9 mouse cellular contexts compared by ENCODE assay signal in the genomic region with DNA sequence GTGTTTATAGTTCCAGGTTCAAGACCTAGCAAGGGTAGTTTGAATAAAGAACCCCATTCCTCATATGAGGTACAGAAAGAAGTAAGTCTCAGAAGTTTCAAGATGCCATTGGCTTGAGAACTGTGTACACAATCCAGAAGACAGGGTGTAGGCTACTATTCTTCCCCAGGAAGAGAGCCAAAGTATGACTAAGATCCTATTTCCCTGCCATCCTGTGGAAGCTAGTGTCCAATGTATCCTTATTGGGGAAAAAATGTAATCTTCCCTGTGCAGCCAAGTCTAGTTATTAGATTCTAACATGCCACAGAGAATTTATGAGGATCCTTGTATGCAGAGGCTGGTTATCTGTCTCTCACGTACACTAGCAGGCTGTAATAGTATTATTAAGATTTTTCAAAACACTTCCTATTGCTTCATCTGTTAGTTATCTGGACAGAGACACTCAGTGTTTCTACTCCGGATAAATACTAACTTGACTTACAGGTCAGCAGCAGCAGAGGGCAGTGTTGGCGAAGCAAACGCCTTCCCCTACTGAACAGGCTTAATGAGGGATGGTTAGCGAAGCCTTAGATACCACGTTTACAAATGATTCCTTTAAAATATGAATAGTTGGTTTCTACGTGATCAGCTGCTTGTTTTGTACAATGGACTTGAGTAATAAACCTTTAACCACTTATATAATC.
DNase-seq lines count a peak whose midpoint lies in the region; ATAC-seq and TF ChIP-seq lines count a peak whose summit lies in the region.
"Had no signal": no experiment of that assay in that cellular context is flagged by ENCODE, and none has a peak within 500 bp of the region (broad histone marks: within the 10 kb centered on the region; RNA-seq: fewer than 3 reads in every experiment).

No protein-coding gene starts in this region.

- H3K4me1 ChIP-seq in bone marrow, adult 2 months (ENCODE audit: control insufficient read depth, insufficient read depth, low read length), result no peaks in the 10 kb centered on the region
- no peaks in the 10 kb centered on the region for H3K4me1 ChIP-seq in lung, embryonic 16.5 days (replicated peaks; ENCODE audit: control insufficient read depth, insufficient read depth, low read length)

- TF ChIP-seq CTCF in bone marrow, adult 2 months (IDR thresholded peaks at IDR 0.05; ENCODE audit: control insufficient read depth, insufficient read depth, low read length), result peak; percentile 58

- WGBS in bone marrow, adult 2 months, result 3% methylated on average over 7 of the region's 7 CpGs
- WGBS in lung, embryonic 16.5 days, result 5% methylated on average over 7 of the region's 7 CpGs

- H3K36me3 ChIP-seq in lung, embryonic 16.5 days (ENCODE audit: control insufficient read depth, insufficient read depth, low read length), result no peaks in the 10 kb centered on the region

- no peak for TF ChIP-seq POLR2A in bone marrow, adult 2 months (IDR thresholded peaks at IDR 0.05; ENCODE audit: borderline replicate concordance, control insufficient read depth, low read depth, low read length)

- ATAC-seq in CD4-positive, CD25-positive, alpha-beta regulatory T cell, adult 4 months, result peak; percentile 58
- ATAC-seq in lung, embryonic 16.5 days (ENCODE audit: low read depth), result peak; percentile 91

- peak; percentile 30 for DNase-seq in fibroblast of lung, adult 2 months (ENCODE audit: low read depth)
- DNase-seq in heart, postnatal 4 days, result peak; percentile 79
- DNase-seq in layer of hippocampus, adult 11-12 months (ENCODE audit: low spot score), result peak; percentile 63
- DNase-seq in ovary, postnatal 36 days (ENCODE audit: low spot score), result peak; percentile 62
- peak; percentile 25 for DNase-seq in urinary bladder, adult 2 months (ENCODE audit: low spot score)

- H3K4me3 ChIP-seq in bone marrow, adult 2 months (replicated peaks; ENCODE audit: control insufficient read depth, low read depth, low read length), result no peak overlapping the region
- no peak overlapping the region for H3K4me3 ChIP-seq in lung, embryonic 16.5 days (ENCODE audit: low read length)
- H3K4me3 ChIP-seq: erythroblast, embryonic 14.5 days had no signal

- H3K27me3 ChIP-seq in lung, embryonic 16.5 days (ENCODE audit: control insufficient read depth, insufficient read depth, low read depth, low read length), result no peaks in the 10 kb centered on the region

- H3K9me3 ChIP-seq in lung, embryonic 16.5 days (ENCODE audit: control insufficient read depth, low read length), result no peaks in the 10 kb centered on the region

- no peak overlapping the region for H3K4me2 ChIP-seq in lung, embryonic 16.5 days (ENCODE audit: low read depth, low read length)

- no peak overlapping the region for H3K27ac ChIP-seq in bone marrow, adult 2 months (ENCODE audit: control insufficient read depth, insufficient read depth, low read depth, low read length, poor library complexity)
- H3K27ac ChIP-seq in lung, embryonic 16.5 days (ENCODE audit: low read length), result no peak overlapping the region

- no peak overlapping the region for H3K9ac ChIP-seq in lung, embryonic 16.5 days (ENCODE audit: low read length)

Comparison
In these comparisons a context has a peak if more than half of its experiments do, and no peak if none do; other contexts are left out.
1. DNase-seq: peak in every context shown above with its lines; median percentile 79 in heart, postnatal 4 days; 63 in layer of hippocampus, adult 11-12 months; 62 in ovary, postnatal 36 days; 30 in fibroblast of lung, adult 2 months; 25 in urinary bladder, adult 2 months.